Mouse (Mus musculus): ENCODE measurements around the gene Nkx6-1. TPM values are rescaled to one million over a fixed set of nuclear protein-coding genes. Genes with fewer than 3 reads are reported as not detected.

Gene Nkx6-1
- polyA plus RNA-seq (2012; rRNA removed): 3.8 and 6.9 TPM in 2 replicates

GRCm38 (mm10) chr5:101664945-101665615, at the start of gene Nkx6-1:
Gene Nkx6-1, minus strand, starts transcription at chr5:101664996.

Other genes starting within 250 kb of the Nkx6-1 start
- gene Cds1, start 100.1 kb upstream of the Nkx6-1 start, polyA plus RNA-seq (2012; rRNA removed): 4.5 and 5.3 TPM in 2 replicates

All from central nervous system, embryonic 14 days (tissue).